In the genomic region with DNA sequence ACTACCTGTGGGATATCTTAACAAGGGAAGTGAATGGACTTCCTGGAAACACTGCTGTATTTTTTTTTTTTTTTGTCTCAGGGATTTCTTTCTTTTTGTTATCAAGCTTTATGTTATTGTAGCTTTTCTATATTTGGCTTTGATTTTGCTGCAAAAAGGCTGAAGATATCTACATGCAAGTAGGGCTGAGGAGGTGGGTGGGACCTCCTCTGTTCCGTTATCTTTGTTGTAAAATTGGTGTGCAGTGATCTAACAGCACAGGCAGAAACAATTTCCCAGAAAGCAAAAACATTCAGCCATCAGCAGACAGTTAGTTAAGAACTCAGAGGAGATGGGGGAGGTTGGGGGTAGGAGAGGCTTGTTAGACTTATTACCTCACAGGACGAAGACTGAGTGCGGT, we compare ENCODE assay signal across 19 mouse cellular contexts.
DNase-seq lines count a peak whose midpoint lies in the region; ATAC-seq lines count a peak whose summit lies in the region.
"Had no signal": no experiment of that assay in that cellular context is flagged by ENCODE, and none has a peak within 500 bp of the region (broad histone marks: within the 10 kb centered on the region; RNA-seq: fewer than 3 reads in every experiment).

No protein-coding gene starts in this region.

- no peak for DNase-seq in frontal cortex, postnatal 10 days (ENCODE audit: low spot score in 2 of 2)
- peak; percentile 4 for DNase-seq in right cerebral cortex, adult 18-20 months
- DNase-seq in right cerebral cortex, postnatal 14 days: no peak
- peak; percentile 28 for DNase-seq in c-Kit-positive CD71-positive TER-119-negative erythroid progenitor cells, embryonic 14.5 days (ENCODE audit: low read depth)
- no peak for DNase-seq in cerebellum, postnatal 4 days (ENCODE audit: low spot score in 2 of 2)
- DNase-seq in urinary bladder, postnatal 4 days (ENCODE audit: low spot score in 2 of 2): no peak
- DNase-seq: adrenal gland, postnatal 14 days; cerebellum, adult 11-12 months; cerebellum, adult 9-10 months; cerebellum, postnatal 25 days; forebrain, postnatal 0 days; gastrocnemius, postnatal 36 days; heart, adult 18-20 months; heart, postnatal 10 days; heart, postnatal 4 days; kidney, adult 11 months had no signal

- peak; percentile 64 for ATAC-seq in frontal cortex, adult (ENCODE audit: low TSS enrichment)
- ATAC-seq: forebrain, postnatal 0 days; hindbrain, embryonic 16.5 days; inflammation-experienced regulatory T-cells, adult 6 months had no signal

Comparison
In these comparisons a context has a peak if more than half of its experiments do, and no peak if none do; other contexts are left out.
1. DNase-seq: peak in right cerebral cortex, adult 18-20 months (single experiment) and c-Kit-positive CD71-positive TER-119-negative erythroid progenitor cells, embryonic 14.5 days (single experiment); none in frontal cortex, postnatal 10 days (0 of 2), right cerebral cortex, postnatal 14 days (single experiment), cerebellum, postnatal 4 days (0 of 2) and urinary bladder, postnatal 4 days (0 of 2).